8 mouse cellular contexts compared by ENCODE assay signal in genomic region chr14:58034567-58034966, GRCm38 (mm10). TPM values are rescaled to one million over a fixed set of nuclear protein-coding genes. Genes with fewer than 3 reads are reported as not detected.
DNase-seq lines count a peak whose midpoint lies in the region; ATAC-seq and TF ChIP-seq lines count a peak whose summit lies in the region.

No protein-coding gene starts in this region.

- no peak overlapping the region for H3K4me2 ChIP-seq in hindbrain, embryonic 12.5 days (replicated peaks)

- in situ Hi-C loops in ES-E14 (cut with MboI; ENCODE audit: low sequenced_read_pairs in 2 of 2, unreplicated experiment in 2 of 2), result loop anchor here in 1 of 2 experiments (25.0 kb wide), 1 partner anchor 1078 kb away; no protein-coding TSS in a partner anchor

- no peaks in the 10 kb centered on the region for H3K9me3 ChIP-seq in hindbrain, embryonic 10.5 days
- no peaks in the 10 kb centered on the region for H3K9me3 ChIP-seq in hindbrain, embryonic 12.5 days (replicated peaks)
- H3K9me3 ChIP-seq in ES-E14 (ENCODE audit: control insufficient read depth, insufficient read depth, low read depth, low read length), result no peaks in the 10 kb centered on the region

- H3K27me3 ChIP-seq in hindbrain, embryonic 10.5 days (ENCODE audit: insufficient read depth, poor library complexity, severe bottlenecking), result no peaks in the 10 kb centered on the region
- H3K27me3 ChIP-seq in hindbrain, embryonic 12.5 days, result no peaks in the 10 kb centered on the region

- H3K9ac ChIP-seq in hindbrain, embryonic 12.5 days, result no peak overlapping the region
- no peak overlapping the region for H3K9ac ChIP-seq in ES-E14 (ENCODE audit: insufficient read depth, low read depth, low read length, poor library complexity, severe bottlenecking)

- ATAC-seq in hindbrain, embryonic 12.5 days (ENCODE audit: low FRiP score), result no peak
- 0 out of 2 replicates have a peak, but pooled peaks have one; percentile 44 for ATAC-seq in megakaryocyte progenitor cell, adult 5-6 weeks (replicated peaks; ENCODE audit: poor library complexity)

- H3K4me3 ChIP-seq in hindbrain, embryonic 10.5 days, result no peak overlapping the region
- no peak overlapping the region for H3K4me3 ChIP-seq in hindbrain, embryonic 12.5 days
- no peak overlapping the region for H3K4me3 ChIP-seq in ES-E14 (ENCODE audit: insufficient read depth in 1 of 2, low read depth in 1 of 2, low read length in 2 of 2, poor library complexity in 1 of 2, severe bottlenecking in 1 of 2)

- WGBS in hindbrain, embryonic 10.5 days, result 13% methylated on average over 8 of the region's 8 CpGs
- 12% methylated on average over 8 of the region's 8 CpGs for WGBS in hindbrain, embryonic 12.5 days

- peak; percentile 38 for DNase-seq in hindbrain, embryonic 10.5 days (ENCODE audit: low spot score)
- peak; percentile 16 for DNase-seq in ES-E14 (ENCODE audit: low read depth, low spot score)
- DNase-seq in cerebellum, adult 8-10 months, result peak; percentile 78
- DNase-seq in frontal cortex, postnatal 25 days (ENCODE audit: low spot score in 2 of 2), result peak; percentile 69 to 75
- peak; percentile 61 for DNase-seq in layer of hippocampus, adult 9-10 months (ENCODE audit: low spot score)
- DNase-seq in thymus, postnatal 25 days, result peak; percentile 34

- H3K27ac ChIP-seq in hindbrain, embryonic 10.5 days, result no peak overlapping the region
- H3K27ac ChIP-seq in hindbrain, embryonic 12.5 days, result no peak overlapping the region
- H3K27ac ChIP-seq in ES-E14 (ENCODE audit: insufficient read depth, low read depth, low read length, poor library complexity, severe bottlenecking), result no peak overlapping the region

- H3K4me1 ChIP-seq in hindbrain, embryonic 10.5 days (replicated peaks), result peaks cover 8% of the 10 kb centered on the region; the same call in 1 of the 2 replicates
- H3K4me1 ChIP-seq in hindbrain, embryonic 12.5 days, result no peaks in the 10 kb centered on the region
- H3K4me1 ChIP-seq in ES-E14 (ENCODE audit: control insufficient read depth in 2 of 2, insufficient read depth in 2 of 2, low read length in 2 of 2, poor library complexity in 1 of 2), result no peaks in the 10 kb centered on the region

- no peaks in the 10 kb centered on the region for H3K36me3 ChIP-seq in hindbrain, embryonic 10.5 days
- no peaks in the 10 kb centered on the region for H3K36me3 ChIP-seq in hindbrain, embryonic 12.5 days
- no peaks in the 10 kb centered on the region for H3K36me3 ChIP-seq in ES-E14 (ENCODE audit: control insufficient read depth, insufficient read depth, low read length, poor library complexity, severe bottlenecking)

TF ChIP-seq in ES-E14, 5 proteins besides CTCF, POLR2A, EP300 and RAD21:
- TF ChIP-seq MAFK (IDR thresholded peaks at IDR 0.05; ENCODE audit: insufficient read depth, low read depth, low read length) (0 out of 2 replicates have a peak, but pooled peaks have one; percentile 5), ZC3H11A (IDR thresholded peaks at IDR 0.05; ENCODE audit: borderline replicate concordance, low read depth, low read length) (peak; percentile 73; the same call in 1 of the 2 replicates), HCFC1 (IDR thresholded peaks at IDR 0.05; ENCODE audit: borderline replicate concordance, insufficient read depth, low read length) (no peak)

RNA-seq across cellular contexts. Expression of gene Micu2, which starts 35.5 kb away (rescaled TPM):
- polyA plus RNA-seq in hindbrain, embryonic 10.5 days (2016; fragmentation: Nextera tagmentation; extraction: Ambion mirVana), result 60.3 and 62.0 TPM in 2 replicates
- 73.1 and 84.1 TPM in 2 replicates for polyA plus RNA-seq in hindbrain, embryonic 12.5 days (2016; fragmentation: Nextera tagmentation; extraction: Ambion mirVana)
- total RNA-seq in ES-E14 (2012; rRNA removed), result 7.6 and 7.9 TPM in 2 replicates
- 29.9 and 35.5 TPM in 2 replicates for total RNA-seq in megakaryocyte progenitor cell, adult 5-6 weeks (2015)
- total RNA-seq in megakaryocyte progenitor cell, adult 5-6 weeks (2017), result 71.0 and 84.1 TPM in 2 replicates

RNA-seq across cellular contexts. Expression of gene Fgf9, which starts 35.8 kb away (rescaled TPM):
- polyA plus RNA-seq in hindbrain, embryonic 10.5 days (2016; fragmentation: Nextera tagmentation; extraction: Ambion mirVana), result 2.8 and 4.4 TPM in 2 replicates
- polyA plus RNA-seq in hindbrain, embryonic 12.5 days (2016; fragmentation: Nextera tagmentation; extraction: Ambion mirVana), result 10.3 and 12.6 TPM in 2 replicates
- not detected in 2 replicates for total RNA-seq in ES-E14 (2012; rRNA removed)
- not detected in 2 replicates for total RNA-seq in megakaryocyte progenitor cell, adult 5-6 weeks (2015)
- not detected in 2 replicates for total RNA-seq in megakaryocyte progenitor cell, adult 5-6 weeks (2017)

Comparison
In these comparisons a context has a peak if more than half of its experiments do, and no peak if none do; other contexts are left out.
1. DNase-seq: peak in every context shown above with its lines; median percentile 78 in cerebellum, adult 8-10 months; 72 in frontal cortex, postnatal 25 days; 61 in layer of hippocampus, adult 9-10 months; 38 in hindbrain, embryonic 10.5 days; 34 in thymus, postnatal 25 days; 16 in ES-E14.